Mouse (Mus musculus) cerebellum, adult 2 months (tissue): ENCODE data around the gene Sft2d1.

Experiments
- CTCF ChIP-seq: fragments of 200-500 bp; IDR thresholded peaks from 2 replicates; pipeline ENCODE4 v1.5.1; 2011; ENCODE audit warnings: low read depth, mild to moderate bottlenecking, control low read depth, low read length, moderate library complexity, borderline replicate concordance; ENCODE audit not compliant: insufficient read depth
- POLR2A ChIP-seq: fragments of 200-500 bp; IDR thresholded peaks from 2 replicates; pipeline ENCODE4 v1.6.1; 2011; ENCODE audit warnings: low read length, control low read depth, borderline replicate concordance; ENCODE audit not compliant: insufficient read depth

DNA sequence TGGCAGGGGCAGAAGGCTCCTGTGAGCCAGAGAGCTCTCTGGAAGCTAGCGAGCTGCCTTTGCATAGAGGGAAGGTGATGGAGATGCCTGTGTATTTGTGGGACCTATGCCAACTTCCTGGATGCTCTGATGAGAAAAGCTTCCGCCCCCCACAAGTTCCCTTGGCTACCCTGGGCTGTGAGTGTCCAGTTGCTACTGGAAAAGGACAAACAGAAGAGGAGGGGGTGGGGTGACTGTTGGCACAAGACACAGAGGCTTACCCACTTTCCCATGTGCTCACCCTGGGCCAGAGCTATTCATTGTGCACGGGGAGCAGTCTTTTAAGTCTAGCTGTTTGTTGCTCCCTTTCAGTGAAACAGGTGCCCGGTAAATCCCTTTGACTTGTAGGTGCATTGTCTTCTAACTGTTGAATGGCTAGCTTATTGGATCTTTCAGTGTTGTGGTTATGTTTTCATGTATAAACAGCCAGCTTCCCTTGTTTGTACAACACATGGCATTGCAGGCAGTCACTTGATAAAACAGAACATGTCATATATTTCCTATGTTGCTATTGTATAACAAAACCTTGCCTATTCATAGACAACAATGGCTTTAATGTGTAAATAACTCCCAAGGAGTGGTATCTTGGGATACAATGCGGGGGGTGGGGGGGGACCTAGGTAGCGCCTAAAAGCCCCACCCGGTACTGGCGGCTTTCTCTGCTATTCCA is 28.9 kb downstream of the Sft2d1 start:
- TF ChIP-seq CTCF (no peak), POLR2A (no peak)
